Mouse (Mus musculus): ENCODE results near the gene Gpx2.

GRCm38 (mm10) chr12:76774652-76775051, 20.7 kb downstream of the Gpx2 start:
- no peak for TF ChIP-seq MAFK (IDR thresholded peaks at IDR 0.05; ENCODE audit: insufficient read depth, low read depth, low read length)
- no peak for TF ChIP-seq CHD2 (IDR thresholded peaks at IDR 0.05; ENCODE audit: low read depth, low read length)
- no peak for TF ChIP-seq HCFC1 (IDR thresholded peaks at IDR 0.05; ENCODE audit: borderline replicate concordance, insufficient read depth, low read length)
- no peak for TF ChIP-seq ZC3H11A (IDR thresholded peaks at IDR 0.05; ENCODE audit: borderline replicate concordance, low read depth, low read length)
